Comparison of ENCODE assay signal across 8 mouse cellular contexts in the genomic region with DNA sequence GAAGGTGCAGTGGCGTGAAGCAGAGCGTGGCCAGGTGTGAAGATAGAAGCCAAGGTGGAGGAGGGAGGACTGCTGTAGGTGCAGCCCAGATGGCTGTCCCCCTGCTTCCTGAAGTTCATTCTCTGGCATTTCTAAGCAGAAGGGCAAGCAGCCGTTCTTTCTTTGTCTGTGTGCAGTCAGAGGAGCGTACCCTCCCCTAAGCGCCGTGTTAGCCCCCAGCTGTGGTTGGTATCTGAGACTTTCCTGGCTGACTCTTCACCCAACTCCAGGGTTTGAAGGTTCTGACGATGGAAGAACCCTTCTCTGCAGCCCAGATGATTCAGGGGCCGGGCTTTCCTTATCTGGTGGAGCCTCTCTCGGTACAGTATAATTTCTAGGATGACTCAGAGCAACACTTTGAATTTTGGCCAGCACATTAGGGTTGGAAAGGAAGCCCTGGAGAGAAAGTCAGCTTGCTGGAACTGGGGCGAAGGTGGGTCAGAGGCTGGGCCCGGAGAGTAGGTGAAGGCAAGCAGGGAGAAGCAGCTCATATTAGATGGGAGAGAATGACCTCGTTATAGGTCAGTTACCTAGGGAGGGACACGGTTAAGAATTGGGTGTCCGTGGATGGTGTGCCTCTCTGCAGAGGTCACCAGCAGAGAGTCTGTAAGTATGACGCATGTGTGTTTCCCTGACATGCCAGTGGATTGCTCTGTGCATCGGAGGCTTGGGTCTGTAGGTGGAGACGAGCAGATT. TPM values are rescaled to one million over a fixed set of nuclear protein-coding genes. Genes with fewer than 3 reads are reported as not detected.
A peak's percentile ranks its signal among the peaks of the same experiment; 100 is the strongest.
DNase-seq lines count a peak whose midpoint lies in the region; ATAC-seq lines count a peak whose summit lies in the region.

No protein-coding gene starts in this region.

- no peaks in the 10 kb centered on the region for H3K27me3 ChIP-seq in kidney, embryonic 16.5 days (ENCODE audit: insufficient read depth, low read length)
- no peaks in the 10 kb centered on the region for H3K27me3 ChIP-seq in embryonic facial prominence, embryonic 14.5 days (replicated peaks; ENCODE audit: control insufficient read depth, insufficient read depth, low read length)
- H3K27me3 ChIP-seq in hindbrain, embryonic 10.5 days (ENCODE audit: insufficient read depth, poor library complexity, severe bottlenecking): no peaks in the 10 kb centered on the region
- H3K27me3 ChIP-seq in midbrain, embryonic 11.5 days (ENCODE audit: control insufficient read depth, insufficient read depth, low read length): no peaks in the 10 kb centered on the region

- 0 out of 2 replicates have a peak overlapping the region, but pooled peaks have one; percentile 17 for H3K9ac ChIP-seq in kidney, embryonic 16.5 days (replicated peaks; ENCODE audit: low read length)
- H3K9ac ChIP-seq in embryonic facial prominence, embryonic 14.5 days (ENCODE audit: low read depth, low read length): no peak overlapping the region
- peak overlapping the region; percentile 36; the same call in 1 of the 2 replicates for H3K9ac ChIP-seq in midbrain, embryonic 11.5 days (ENCODE audit: low read length)

- no peak for DNase-seq in kidney, postnatal 10 days
- DNase-seq in NIH3T3 (ENCODE audit: low read depth): peak; percentile 90
- DNase-seq in embryonic facial prominence, embryonic 14.5 days (ENCODE audit: low spot score): no peak
- peak; percentile 18 for DNase-seq in hindbrain, embryonic 10.5 days (ENCODE audit: low spot score)
- DNase-seq in midbrain, embryonic 11.5 days (ENCODE audit: low spot score, missing footprints): no peak
- no peak for DNase-seq in frontal cortex, postnatal 14 days (ENCODE audit: low spot score in 2 of 2)

- H3K4me2 ChIP-seq in kidney, embryonic 16.5 days (replicated peaks; ENCODE audit: low read depth, low read length): 0 out of 2 replicates have a peak overlapping the region, but pooled peaks have one; percentile 17
- H3K4me2 ChIP-seq in embryonic facial prominence, embryonic 14.5 days (ENCODE audit: low read depth, low read length): no peak overlapping the region
- no peak overlapping the region for H3K4me2 ChIP-seq in midbrain, embryonic 11.5 days

- ATAC-seq in kidney, embryonic 16.5 days (ENCODE audit: low FRiP score, low TSS enrichment): peak; percentile 77
- ATAC-seq in embryonic facial prominence, embryonic 14.5 days (ENCODE audit: low read depth): 0 out of 2 replicates have a peak, but pooled peaks have one; percentile 34
- no peak for ATAC-seq in midbrain, embryonic 11.5 days (ENCODE audit: low FRiP score)
- ATAC-seq in monocyte, adult 5-6 weeks (replicated peaks; ENCODE audit: insufficient number of reproducible peaks, low FRiP score, low TSS enrichment, poor library complexity, severe bottlenecking): no peak

- 34% methylated on average over 17 of the region's 17 CpGs for WGBS in kidney, embryonic 16.5 days
- 72% methylated on average over 17 of the region's 17 CpGs for whole genome bisulfite sequencing in embryonic facial prominence, embryonic 14.5 days
- 67% methylated on average over 17 of the region's 17 CpGs for WGBS in hindbrain, embryonic 10.5 days
- 66% methylated on average over 17 of the region's 17 CpGs for WGBS in midbrain, embryonic 11.5 days

- H3K4me1 ChIP-seq in kidney, embryonic 16.5 days (ENCODE audit: insufficient read depth, low read length): peaks cover 54% of the 10 kb centered on the region
- H3K4me1 ChIP-seq in embryonic facial prominence, embryonic 14.5 days (ENCODE audit: control insufficient read depth, insufficient read depth, low read length): peaks cover 13% of the 10 kb centered on the region
- H3K4me1 ChIP-seq in hindbrain, embryonic 10.5 days (replicated peaks): peaks cover 53% of the 10 kb centered on the region
- peaks cover 27% of the 10 kb centered on the region for H3K4me1 ChIP-seq in midbrain, embryonic 11.5 days (ENCODE audit: control insufficient read depth, insufficient read depth, low read length)

- H3K9me3 ChIP-seq in kidney, embryonic 16.5 days (ENCODE audit: low read length): no peaks in the 10 kb centered on the region
- H3K9me3 ChIP-seq in embryonic facial prominence, embryonic 14.5 days (ENCODE audit: control insufficient read depth, low read length): no peaks in the 10 kb centered on the region
- H3K9me3 ChIP-seq in hindbrain, embryonic 10.5 days: 0 out of 2 replicates have a peak, but pooled peaks cover 3% of the 10 kb centered on the region
- H3K9me3 ChIP-seq in midbrain, embryonic 11.5 days (ENCODE audit: control insufficient read depth, low read length): no peaks in the 10 kb centered on the region

- peak overlapping the region; percentile 73 for H3K27ac ChIP-seq in kidney, embryonic 16.5 days (ENCODE audit: low read length)
- 0 out of 2 replicates have a peak overlapping the region, but pooled peaks have one; percentile 10 for H3K27ac ChIP-seq in embryonic facial prominence, embryonic 14.5 days (replicated peaks; ENCODE audit: low read depth, low read length)
- H3K27ac ChIP-seq in hindbrain, embryonic 10.5 days: peak overlapping the region; percentile 84
- H3K27ac ChIP-seq in midbrain, embryonic 11.5 days (ENCODE audit: low read depth, low read length): peak overlapping the region; percentile 28; the same call in 1 of the 2 replicates

- H3K4me3 ChIP-seq in kidney, embryonic 16.5 days (ENCODE audit: low read length): no peak overlapping the region
- no peak overlapping the region for H3K4me3 ChIP-seq in embryonic facial prominence, embryonic 14.5 days (ENCODE audit: low read depth, low read length)
- H3K4me3 ChIP-seq in hindbrain, embryonic 10.5 days: no peak overlapping the region
- H3K4me3 ChIP-seq in midbrain, embryonic 11.5 days (ENCODE audit: low read depth, low read length): no peak overlapping the region

- H3K36me3 ChIP-seq in kidney, embryonic 16.5 days (ENCODE audit: insufficient read depth, low read length): no peaks in the 10 kb centered on the region; the same call in 1 of the 2 replicates
- H3K36me3 ChIP-seq in embryonic facial prominence, embryonic 14.5 days (ENCODE audit: control insufficient read depth, insufficient read depth, low read length): no peaks in the 10 kb centered on the region
- no peaks in the 10 kb centered on the region for H3K36me3 ChIP-seq in hindbrain, embryonic 10.5 days
- H3K36me3 ChIP-seq in midbrain, embryonic 11.5 days (ENCODE audit: control insufficient read depth, insufficient read depth, low read length): no peaks in the 10 kb centered on the region

RNA-seq across cellular contexts. Expression of a gene that starts 23.9 kb away (rescaled TPM):
- 18.3 and 22.4 TPM in 2 replicates for polyA plus RNA-seq in kidney, embryonic 16.5 days (2015; fragmentation: Nextera tagmentation; extraction: Ambion mirVana)
- 19.7 and 20.4 TPM in 2 replicates for polyA plus RNA-seq in embryonic facial prominence, embryonic 14.5 days (2014; fragmentation: Nextera tagmentation; extraction: Ambion mirVana)
- 14.2 and 18.2 TPM in 2 replicates for polyA plus RNA-seq in hindbrain, embryonic 10.5 days (2016; fragmentation: Nextera tagmentation; extraction: Ambion mirVana)
- polyA plus RNA-seq in midbrain, embryonic 11.5 days (2014; fragmentation: Nextera tagmentation; extraction: Ambion mirVana): 22.3 and 23.5 TPM in 2 replicates
- total RNA-seq in monocyte, adult 5-6 weeks (2017): 9.9 to 21.5 TPM (median 17.3 TPM) in 3 replicates

Comparison
In these comparisons a context has a peak if more than half of its experiments do, and no peak if none do; other contexts are left out.
1. ATAC-seq: peak in kidney, embryonic 16.5 days (single experiment) and embryonic facial prominence, embryonic 14.5 days (single experiment); none in midbrain, embryonic 11.5 days (single experiment) and monocyte, adult 5-6 weeks (single experiment).
2. H3K27ac ChIP-seq: peak in every context shown above with its lines; median percentile 84 in hindbrain, embryonic 10.5 days; 73 in kidney, embryonic 16.5 days; 28 in midbrain, embryonic 11.5 days; 10 in embryonic facial prominence, embryonic 14.5 days.
3. DNase-seq: peak in NIH3T3 (single experiment) and hindbrain, embryonic 10.5 days (single experiment); none in kidney, postnatal 10 days (single experiment), embryonic facial prominence, embryonic 14.5 days (single experiment), midbrain, embryonic 11.5 days (single experiment) and frontal cortex, postnatal 14 days (0 of 2).